Mouse (Mus musculus) MEL (cell line): ENCODE measurements around the gene Hrasls5.

ENCODE experiments used
- CHD2 ChIP-seq: IDR thresholded peaks from 2 replicates; pipeline ENCODE4 v1.6.1; 2011; ENCODE audit warnings: low read length, improper control_type of control experiment
- CTCF ChIP-seq, 3 experiments: IDR thresholded peaks in 2 of 3; conservative IDR thresholded peaks in 1 of 3; 2 replicates each; pipeline ENCODE4 v1.5.1; 2011 to 2012; ENCODE audit warnings: low read length in 3 of 3, low read depth in 2 of 3, mild to moderate bottlenecking in 2 of 3, improper control_type of control experiment in 1 of 3, inconsistent platforms in 1 of 3, mixed read lengths in 1 of 3, moderate library complexity in 1 of 3; ENCODE audit not compliant: control insufficient read depth in 1 of 3, insufficient read depth in 1 of 3, poor library complexity in 1 of 3, severe bottlenecking in 1 of 3
- E2F4 ChIP-seq: IDR thresholded peaks from 2 replicates; pipeline ENCODE4 v1.6.1; 2011; ENCODE audit warnings: low read depth, low read length, improper control_type of control experiment, borderline replicate concordance
- EP300 ChIP-seq, 2 experiments: IDR thresholded peaks; 2 replicates each; pipeline ENCODE4 v1.6.1; 2011; ENCODE audit warnings: improper control_type of control experiment in 2 of 2, low read length in 2 of 2, low read depth in 1 of 2, mild to moderate bottlenecking in 1 of 2
- GATA1 ChIP-seq: IDR thresholded peaks from 2 replicates; pipeline ENCODE4 v1.6.1; 2011; ENCODE audit warnings: low read depth, low read length, improper control_type of control experiment
- KAT2A ChIP-seq: conservative IDR thresholded peaks from 2 replicates; pipeline ENCODE4 v1.6.1; 2012; ENCODE audit warnings: low read depth, low read length, improper control_type of control experiment, inconsistent platforms
- MAX ChIP-seq: IDR thresholded peaks from 2 replicates; pipeline ENCODE4 v1.6.1; 2011; ENCODE audit warnings: low read length, improper control_type of control experiment
- NRF1 ChIP-seq: IDR thresholded peaks from 2 replicates; pipeline ENCODE4 v1.6.1; 2014; ENCODE audit warnings: low read depth, mild to moderate bottlenecking, inconsistent platforms, low read length, improper control_type of control experiment, moderate library complexity; ENCODE audit not compliant: poor library complexity, insufficient read depth, severe bottlenecking
- POLR2A ChIP-seq, 2 experiments: IDR thresholded peaks; 2 replicates each; pipeline ENCODE4 v1.6.1; 2011 to 2012; ENCODE audit warnings: low read length in 2 of 2, mild to moderate bottlenecking in 2 of 2, control low read depth in 1 of 2, improper control_type of control experiment in 1 of 2, low read depth in 1 of 2, moderate library complexity in 1 of 2; ENCODE audit not compliant: control insufficient read depth in 1 of 2, insufficient read depth in 1 of 2, poor library complexity in 1 of 2
- POLR2AphosphoS5 ChIP-seq: IDR thresholded peaks from 2 replicates; pipeline ENCODE4 v1.6.1; 2012; ENCODE audit warnings: low read depth, borderline replicate concordance, mild to moderate bottlenecking, inconsistent platforms, low read length, moderate library complexity, mixed read lengths
- TAL1 ChIP-seq: IDR thresholded peaks from 2 replicates; pipeline ENCODE4 v1.6.1; 2012; ENCODE audit warnings: mild to moderate bottlenecking, inconsistent platforms, low read length, moderate library complexity, mixed read lengths
- ZNF384 ChIP-seq: IDR thresholded peaks from 2 replicates; pipeline ENCODE4 v1.6.1; 2012; ENCODE audit warnings: low read depth, mild to moderate bottlenecking, inconsistent platforms, low read length, improper control_type of control experiment

DNA sequence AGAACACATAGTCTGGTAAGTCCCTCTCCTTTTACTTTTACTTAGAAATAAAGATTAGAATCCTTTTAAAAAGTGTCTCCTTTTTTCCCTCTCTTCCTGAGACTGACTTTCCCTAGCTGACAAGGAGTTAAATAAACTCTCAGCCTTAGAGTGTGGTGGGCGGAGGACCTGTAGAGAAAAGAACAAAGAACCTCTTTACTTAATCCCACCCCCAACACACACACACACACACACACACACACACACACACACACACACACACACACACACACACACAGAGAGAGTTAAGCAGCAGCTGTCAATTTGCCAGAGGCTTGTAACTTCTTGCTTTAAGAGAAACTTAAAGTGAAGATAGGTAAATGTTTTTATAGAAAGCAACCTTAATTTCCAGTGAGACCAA lies 59.7 kb downstream of the Hrasls5 start:
- no peak for TF ChIP-seq ZNF384
- no peak for TF ChIP-seq E2F4
- TF ChIP-seq POLR2A (IDR thresholded peaks at IDR 0.05; ENCODE audit: control insufficient read depth in 1 of 2, insufficient read depth in 1 of 2, low read depth in 1 of 2, low read length in 2 of 2, poor library complexity in 1 of 2), result no peak
- no peak for TF ChIP-seq POLR2AphosphoS5
- no peak for TF ChIP-seq CTCF (IDR thresholded peaks at IDR 0.05 in 2 of 3, conservative IDR thresholded peaks at IDR 0.05 in 1 of 3; ENCODE audit: control insufficient read depth in 1 of 3, insufficient read depth in 1 of 3, low read depth in 2 of 3, low read length in 3 of 3, poor library complexity in 1 of 3, severe bottlenecking in 1 of 3)
- no peak for TF ChIP-seq CHD2
- no peak for TF ChIP-seq NRF1
- TF ChIP-seq GATA1, result no peak
- TF ChIP-seq TAL1, result no peak
- no peak for TF ChIP-seq KAT2A
- TF ChIP-seq EP300 (IDR thresholded peaks at IDR 0.05; ENCODE audit: low read depth in 1 of 2, low read length in 2 of 2), result no peak
- TF ChIP-seq MAX, result no peak
